Mouse (Mus musculus) ovary, adult 18-20 months (tissue): ENCODE measurements at regions not wholly inside any gene's neighbourhood (a gene's known extent, or its start where the extent isn't known, plus 50 kb on each side); places are given as distances from the start of the nearest gene placed in this dataset.

Source experiments
- DNase-seq: peaks from one replicate; pipeline ENCODE4 v3.0.0; 2022; ENCODE audit warnings: low spot score, mixed read lengths

GRCm38 (mm10) chr7:67429008-67429873 lies 56.6 kb upstream of the Mef2a start:
- DNase-seq = no peak

DNA sequence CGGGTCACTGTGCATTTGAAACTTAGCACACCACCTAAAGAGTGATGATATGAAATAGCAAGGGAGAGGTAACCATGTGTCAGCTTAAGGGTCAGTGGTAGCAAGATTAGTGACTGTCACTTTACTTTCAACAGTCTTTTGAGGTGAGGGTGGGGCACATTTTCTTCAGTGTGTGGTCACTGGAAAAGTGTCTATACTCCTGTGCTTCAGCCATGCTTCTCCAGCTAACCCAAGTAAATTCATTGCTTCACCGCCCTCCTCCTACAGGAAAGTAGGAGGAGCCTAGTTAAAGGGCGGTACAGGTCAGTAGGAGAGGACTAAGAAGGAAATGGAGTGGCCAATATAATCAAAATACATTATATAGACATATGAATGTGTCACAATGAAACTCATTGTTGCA lies 55.7 kb upstream of the Mef2a start:
- no peak for DNase-seq

DNA sequence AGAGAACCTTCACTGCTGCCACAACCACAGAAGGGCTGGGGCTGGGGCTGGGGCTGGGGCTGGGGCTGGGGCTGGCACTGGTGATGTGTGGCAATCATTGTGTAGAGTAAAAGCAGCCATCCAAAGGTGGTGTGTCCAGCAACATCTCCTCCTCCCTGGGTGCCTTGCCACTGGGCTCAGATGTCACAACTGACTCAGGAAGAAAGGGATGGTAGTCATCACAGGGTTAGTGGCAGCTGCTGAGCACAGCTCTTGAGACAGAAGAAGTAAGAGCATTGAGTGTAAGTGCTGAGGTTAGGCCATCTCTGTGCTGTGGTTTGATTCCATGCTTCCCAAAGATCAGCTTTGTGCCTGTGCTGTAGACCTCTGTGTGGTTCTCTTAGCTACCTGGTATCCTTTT lies 53.4 kb upstream of the Mef2a start:
- DNase-seq = no peak

DNA sequence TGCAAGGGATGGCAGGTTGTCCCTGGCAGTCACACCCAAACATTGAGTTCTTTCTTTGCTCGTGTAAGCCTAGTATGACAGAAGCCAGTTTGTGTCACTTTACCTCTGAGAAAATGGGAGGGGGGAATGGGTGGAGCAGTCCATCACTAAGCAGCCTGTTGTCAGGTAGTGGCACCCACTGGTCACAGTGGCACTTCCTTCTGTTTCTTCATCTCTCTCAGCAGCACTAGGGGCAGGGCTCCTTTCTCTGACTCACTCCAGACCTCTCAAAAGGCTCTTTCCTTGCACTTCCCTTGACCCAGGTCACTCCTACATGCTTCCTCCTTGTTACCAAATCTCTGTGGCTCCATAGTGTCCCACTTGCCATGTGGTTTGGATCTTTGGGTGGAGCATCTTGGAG lies 52.9 kb upstream of the Mef2a start:
- no peak for DNase-seq

GRCm38 (mm10) chr7:67424810-67425485 lies 52.3 kb upstream of the Mef2a start:
- no peak for DNase-seq
